Mouse (Mus musculus) embryonic facial prominence, embryonic 11.5 days (tissue): ENCODE measurements around the gene Tnni2. TPM values are rescaled to one million over a fixed set of nuclear protein-coding genes. Genes with fewer than 3 reads are reported as not detected.
A peak's percentile ranks its signal among the peaks of the same experiment; 100 is the strongest.

Source experiments
- ATAC-seq: fragments of 200-750 bp; cut with Nextera tagmentation; replicated peaks from 2 replicates; pipeline ENCODE4 v1.8.0; 2017; ENCODE audit warnings: low read depth; ENCODE audit not compliant: insufficient number of reproducible peaks, low FRiP score, low TSS enrichment
- DNase-seq: peaks from one replicate; pipeline ENCODE4 v3.0.0-alpha.2; 2015; ENCODE audit warnings: low spot score
- H3K27ac ChIP-seq: fragments of 300-500 bp; sonication (generic); replicated peaks from 2 replicates; pipeline ENCODE4 v1.5.1; 2014; ENCODE audit warnings: mild to moderate bottlenecking, low read depth, low read length, control low read depth
- H3K27me3 ChIP-seq: fragments of 300-500 bp; sonication (generic); 2 replicates; pipeline ENCODE4 v1.6.1; 2014; ENCODE audit warnings: mild to moderate bottlenecking, low read length, moderate library complexity, mixed read lengths; ENCODE audit not compliant: control insufficient read depth, insufficient read depth
- H3K36me3 ChIP-seq: fragments of 300-500 bp; sonication (generic); replicated peaks from 2 replicates; pipeline ENCODE4 v1.6.1; 2014; ENCODE audit warnings: low read depth, mild to moderate bottlenecking, low read length, moderate library complexity, mixed read lengths; ENCODE audit not compliant: control insufficient read depth, insufficient read depth
- H3K4me1 ChIP-seq: fragments of 300-500 bp; sonication (generic); 2 replicates; pipeline ENCODE4 v1.6.1; 2014; ENCODE audit warnings: low read length, mixed read lengths; ENCODE audit not compliant: control insufficient read depth, insufficient read depth
- H3K4me2 ChIP-seq: fragments of 300-500 bp; sonication (generic); 2 replicates; pipeline ENCODE4 v1.6.1; 2014; ENCODE audit warnings: low read depth, mild to moderate bottlenecking, control low read depth, low read length, moderate library complexity
- H3K4me3 ChIP-seq: fragments of 300-500 bp; sonication (generic); 2 replicates; pipeline ENCODE4 v1.5.1; 2014; ENCODE audit warnings: low read depth, low read length, control low read depth
- H3K9ac ChIP-seq: fragments of 300-500 bp; sonication (generic); replicated peaks from 2 replicates; pipeline ENCODE4 v1.6.1; 2014; ENCODE audit warnings: mild to moderate bottlenecking, control low read depth, low read length
- H3K9me3 ChIP-seq: fragments of 300-500 bp; sonication (generic); replicated peaks from 2 replicates; pipeline ENCODE4 v1.6.1; 2016; ENCODE audit warnings: mild to moderate bottlenecking, low read length, inconsistent platforms, mixed read lengths; ENCODE audit not compliant: control insufficient read depth
- WGBS: fragments of 180-500 bp; shearing (Covaris S2); extraction: QIAGEN DNeasy Blood & Tissue Kit; methylation state at CpG from one replicate; pipeline ENCODE4 v1.1.7; 2014; 5-methylcytosine and 5-hydroxymethylcytosine counted together
- polyA plus RNA-seq: library from polyadenylated mRNA; unstranded; fragments of >200 nt; fragmentation: Nextera tagmentation; extraction: Ambion mirVana; gene quantifications from 2 replicates; pipeline ENCODE4 v1.2.1, GENCODE M21; 2014

Gene Tnni2
- polyA plus RNA-seq, 1 experiment from 2014 or later: 2.7 TPM

DNA sequence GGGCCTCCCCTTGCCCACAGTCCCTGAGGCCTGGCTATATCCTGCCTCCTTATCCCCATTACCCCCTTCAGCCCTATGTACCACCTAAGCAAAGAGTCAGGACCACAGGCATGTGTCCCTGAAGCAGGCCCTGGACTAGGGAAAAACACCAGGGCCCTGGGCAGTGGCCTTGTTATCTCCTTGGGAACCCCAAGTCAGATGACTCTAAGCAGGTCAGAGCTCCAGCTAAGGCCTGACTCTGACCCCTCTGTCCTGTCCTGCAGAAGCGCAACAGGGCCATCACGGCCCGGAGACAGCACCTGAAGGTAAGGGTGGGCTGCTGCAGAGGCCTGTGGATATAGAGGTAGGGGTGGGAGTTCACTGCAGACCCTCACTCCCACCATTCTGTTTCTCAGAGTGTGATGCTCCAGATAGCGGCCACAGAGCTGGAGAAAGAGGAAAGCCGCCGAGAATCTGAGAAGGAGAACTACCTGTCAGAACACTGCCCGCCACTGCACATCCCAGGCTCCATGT is 1.4 kb downstream of the Tnni2 start:
- 93% methylated on average over 7 of the region's 7 CpGs for WGBS

DNA sequence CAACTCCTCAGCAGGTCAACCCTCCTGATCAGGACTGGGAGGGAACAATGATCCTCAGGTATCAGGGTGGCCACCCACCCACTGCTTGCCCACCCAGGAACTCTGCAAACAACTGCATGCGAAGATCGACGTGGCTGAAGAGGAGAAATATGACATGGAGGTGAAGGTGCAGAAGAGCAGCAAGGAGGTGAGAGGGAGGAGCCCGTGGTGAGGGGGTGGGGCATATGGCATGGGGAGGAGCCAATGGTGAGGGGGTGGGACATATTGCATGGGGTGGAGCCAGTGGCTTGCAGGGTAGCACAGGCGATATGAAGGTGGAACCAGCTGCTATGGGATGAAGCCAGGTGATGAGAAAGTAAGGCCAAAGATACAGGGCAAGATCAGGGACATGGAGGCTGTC is 1.9 kb downstream of the Tnni2 start:
- H3K4me1 ChIP-seq: peaks cover 3% of the 10 kb centered on the region
- H3K27me3 ChIP-seq: no peaks in the 10 kb centered on the region
- 91% methylated on average over 5 of the region's 5 CpGs for WGBS
- no peaks in the 10 kb centered on the region for H3K9me3 ChIP-seq
- no peak overlapping the region for H3K9ac ChIP-seq
- no peak for DNase-seq
- H3K4me3 ChIP-seq: no peak overlapping the region
- ATAC-seq: no peak
- no peak overlapping the region for H3K27ac ChIP-seq
- no peaks in the 10 kb centered on the region for H3K36me3 ChIP-seq
- H3K4me2 ChIP-seq: no peak overlapping the region

More for the DNA sequence above, 1.4 kb downstream of the Tnni2 start:
- Histone ChIP-seq H3K36me3 (no peaks in the 10 kb centered on the region), H3K4me1 (peaks cover 3% of the 10 kb centered on the region), H3K27ac (no peak overlapping the region), H3K27me3 (no peaks in the 10 kb centered on the region), H3K4me3 (no peak overlapping the region), H3K9ac (no peak overlapping the region), H3K9me3 (no peaks in the 10 kb centered on the region), H3K4me2 (no peak overlapping the region)
- no peak for ATAC-seq
- DNase-seq: no peak

DNA sequence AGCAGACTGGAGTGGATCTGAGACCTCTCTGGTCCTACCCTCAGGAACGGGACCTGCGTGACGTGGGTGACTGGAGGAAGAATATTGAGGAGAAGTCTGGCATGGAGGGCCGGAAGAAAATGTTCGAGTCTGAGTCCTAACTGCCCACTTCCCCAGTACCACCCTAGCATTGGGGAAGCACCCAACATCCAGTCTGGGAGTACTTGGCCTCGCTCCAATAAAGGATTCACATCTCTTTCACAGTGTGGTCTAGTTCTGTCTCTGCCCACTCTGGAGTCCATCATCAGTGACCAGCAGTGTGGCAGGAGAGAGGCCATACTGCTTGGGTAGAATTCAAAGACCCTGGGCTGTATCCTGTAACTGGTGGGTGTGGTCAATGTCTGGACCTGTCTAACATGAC is 2.6 kb downstream of the Tnni2 start:
- H3K4me2 ChIP-seq: no peak overlapping the region
- 95% methylated on average over 6 of the region's 6 CpGs for WGBS
- peaks cover 3% of the 10 kb centered on the region for H3K4me1 ChIP-seq
- H3K4me3 ChIP-seq: no peak overlapping the region
- no peaks in the 10 kb centered on the region for H3K27me3 ChIP-seq
- H3K9ac ChIP-seq: no peak overlapping the region
- H3K36me3 ChIP-seq: no peaks in the 10 kb centered on the region
- H3K9me3 ChIP-seq: no peaks in the 10 kb centered on the region
- no peak overlapping the region for H3K27ac ChIP-seq
- no peak for DNase-seq
- no peak for ATAC-seq

DNA sequence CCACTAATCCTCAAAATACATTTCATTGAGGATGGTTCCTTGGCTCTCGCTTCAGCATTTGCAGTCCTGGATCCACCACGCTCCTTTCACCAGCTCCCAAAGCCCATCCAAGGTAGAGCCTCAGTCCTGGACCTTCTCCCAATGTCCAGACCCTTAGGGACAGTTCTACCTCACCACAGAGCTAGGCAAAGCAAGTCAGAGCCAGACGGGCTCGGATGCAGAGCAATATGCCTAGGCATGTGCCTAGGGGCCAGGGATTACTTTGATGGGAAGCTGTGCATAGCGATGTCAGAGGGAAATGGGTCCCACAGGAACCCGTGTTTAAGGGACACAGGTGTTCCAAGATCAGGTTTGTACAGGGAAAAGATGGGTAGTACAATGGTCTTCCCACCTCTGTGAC is 3.7 kb downstream of the Tnni2 start:
- ATAC-seq (no peak), DNase-seq (no peak)
- Histone ChIP-seq H3K9me3 (no peaks in the 10 kb centered on the region), H3K4me1 (peaks cover 3% of the 10 kb centered on the region), H3K4me2 (no peak overlapping the region), H3K27me3 (no peaks in the 10 kb centered on the region), H3K36me3 (no peaks in the 10 kb centered on the region), H3K9ac (no peak overlapping the region), H3K27ac (no peak overlapping the region), H3K4me3 (no peak overlapping the region)
- 91% methylated on average over 6 of the region's 6 CpGs for WGBS

DNA sequence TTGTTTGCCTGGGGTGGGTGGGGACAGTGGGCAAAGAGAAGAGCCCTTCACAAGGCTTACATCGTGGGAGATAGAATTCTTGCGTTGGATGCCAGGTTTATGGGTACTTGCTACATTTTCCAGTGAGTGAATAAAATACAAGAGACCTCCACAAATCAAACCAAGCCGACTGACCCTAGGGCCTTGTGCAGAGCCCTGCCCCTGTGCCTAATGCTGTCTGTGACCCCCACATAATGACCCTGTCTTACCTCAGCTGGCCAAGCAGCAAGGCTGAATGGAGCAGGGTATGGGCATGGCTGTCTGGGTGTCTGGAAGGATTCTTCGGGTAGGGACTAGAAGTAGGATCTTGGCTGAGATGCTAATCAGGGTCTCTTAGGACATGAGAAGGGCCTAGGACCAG is 4.7 kb downstream of the Tnni2 start:
- Histone ChIP-seq H3K9me3 (no peaks in the 10 kb centered on the region), H3K27me3 (no peaks in the 10 kb centered on the region), H3K4me2 (no peak overlapping the region), H3K9ac (no peak overlapping the region), H3K4me1 (no peaks in the 10 kb centered on the region), H3K4me3 (no peak overlapping the region), H3K36me3 (no peaks in the 10 kb centered on the region), H3K27ac (no peak overlapping the region)
- 87% methylated on average over 4 of the region's 4 CpGs for WGBS
- ATAC-seq: no peak
- no peak for DNase-seq

DNA sequence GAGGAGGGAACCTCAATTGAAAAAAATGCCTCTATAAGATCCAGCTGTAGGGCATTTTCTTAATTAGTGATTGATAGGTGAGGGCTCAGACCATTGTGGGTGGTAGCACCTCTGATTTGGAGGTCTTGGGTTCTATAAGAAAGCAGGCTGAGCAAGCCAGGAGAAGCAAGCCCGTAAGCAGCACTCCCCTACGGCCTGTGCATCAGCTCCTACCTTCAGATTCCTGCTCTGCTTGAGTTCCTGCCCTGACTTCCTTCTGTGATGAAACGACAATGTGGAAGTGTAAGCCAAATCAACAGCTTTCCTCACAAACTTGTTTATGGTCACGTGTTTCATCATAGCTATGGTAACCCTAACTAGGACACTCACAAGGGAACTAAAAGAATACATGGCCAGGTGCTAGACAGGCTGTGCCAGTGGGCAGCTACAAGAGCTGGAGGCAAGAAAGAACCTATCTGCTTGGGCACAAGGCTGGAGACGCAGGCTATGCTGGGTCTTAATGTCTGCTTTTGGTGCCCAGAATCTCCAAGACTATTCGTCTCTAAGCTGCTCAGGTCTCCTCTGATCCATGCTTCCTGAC is 7.5 kb downstream of the Tnni2 start:
- Histone ChIP-seq H3K27ac (no peak overlapping the region), H3K4me3 (no peak overlapping the region), H3K9me3 (no peaks in the 10 kb centered on the region), H3K36me3 (no peaks in the 10 kb centered on the region), H3K9ac (no peak overlapping the region), H3K27me3 (no peaks in the 10 kb centered on the region), H3K4me2 (no peak overlapping the region), H3K4me1 (no peaks in the 10 kb centered on the region)
- DNase-seq: no peak
- 83% methylated on average over 6 of the region's 6 CpGs for WGBS
- no peak for ATAC-seq

DNA sequence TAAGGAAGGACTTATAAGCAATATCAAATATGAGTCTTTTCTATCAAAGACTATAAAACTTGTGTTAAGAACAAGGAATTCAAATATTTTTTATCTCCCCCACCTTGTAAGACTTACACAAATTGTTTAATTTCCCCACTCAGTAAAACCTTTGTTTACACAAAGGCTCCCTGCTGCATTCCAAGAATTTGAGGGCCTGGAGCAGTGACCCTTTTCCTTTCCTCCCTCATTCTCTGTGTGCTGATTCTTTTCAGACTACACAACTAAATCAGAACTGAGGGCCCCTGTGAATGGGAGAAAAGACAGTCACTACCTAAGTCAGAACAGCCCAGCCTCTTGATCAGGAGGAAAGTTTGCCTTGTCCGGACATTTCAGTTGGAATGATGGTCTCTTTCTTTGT is 13.1 kb downstream of the Tnni2 start:
- DNase-seq (peak; percentile 37), ATAC-seq (no peak)
- H3K27ac ChIP-seq: peak overlapping the region; percentile 77
- no peak overlapping the region for H3K4me2 ChIP-seq
- H3K4me1 ChIP-seq: peaks cover 12% of the 10 kb centered on the region
- no peaks in the 10 kb centered on the region for H3K27me3 ChIP-seq
- H3K36me3 ChIP-seq: no peaks in the 10 kb centered on the region
- WGBS: 30% methylated on average over 1 of the region's 1 CpGs
- H3K4me3 ChIP-seq: no peak overlapping the region
- H3K9me3 ChIP-seq: no peaks in the 10 kb centered on the region
- H3K9ac ChIP-seq: peak overlapping the region; percentile 33; the same call in 1 of the 2 replicates

DNA sequence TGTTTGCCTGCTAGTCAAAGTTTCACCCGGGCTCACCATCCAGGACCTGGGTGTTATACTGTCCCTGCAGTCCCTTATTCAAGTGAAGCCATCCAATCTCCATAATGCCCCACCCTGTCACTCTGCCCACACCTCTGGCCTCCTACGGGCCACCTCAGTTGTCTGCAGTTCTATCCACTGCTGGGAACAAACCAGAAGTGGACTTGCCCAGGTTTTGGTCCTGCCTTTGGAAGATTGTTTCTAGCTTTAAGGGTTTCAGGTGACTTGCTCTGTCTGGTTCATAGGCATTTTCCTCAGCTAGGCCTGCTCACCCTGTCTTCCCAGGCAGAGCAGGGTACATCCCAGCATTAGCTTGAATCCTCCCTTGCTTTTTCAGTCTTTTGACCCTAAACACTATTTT is 13.6 kb downstream of the Tnni2 start:
- H3K36me3 ChIP-seq: no peaks in the 10 kb centered on the region
- ATAC-seq: no peak
- H3K9ac ChIP-seq: peak overlapping the region; percentile 33; the same call in 1 of the 2 replicates
- 63% methylated on average over 2 of the region's 2 CpGs for WGBS
- no peaks in the 10 kb centered on the region for H3K27me3 ChIP-seq
- DNase-seq: no peak
- H3K9me3 ChIP-seq: no peaks in the 10 kb centered on the region
- H3K4me2 ChIP-seq: no peak overlapping the region
- peak overlapping the region; percentile 77 for H3K27ac ChIP-seq
- H3K4me3 ChIP-seq: no peak overlapping the region
- peaks cover 12% of the 10 kb centered on the region for H3K4me1 ChIP-seq
